Mouse (Mus musculus) kidney, postnatal 14 days (tissue): ENCODE data around the gene Olfr418.
"Not testable (repeated sequence)": the region's sequence is repeated elsewhere in the genome, so short reads cannot be mapped to it uniquely, and the experiment has no call there.

Experiments
- DNase-seq: peaks from one replicate; pipeline ENCODE4 v3.0.0; 2022; ENCODE audit warnings: mixed read lengths

The Olfr418 gene

GRCm38 (mm10) chr1:173265701-173266100 is at the start of gene Olfr418:
Gene Olfr418, plus strand, starts transcription at chr1:173266001.
- no peak for DNase-seq

GRCm38 (mm10) chr1:173216481-173216880 is 49.3 kb upstream of the Olfr418 start:
- DNase-seq = no peak

- no peak for DNase-seq
Measured at GRCm38 (mm10) chr1:173227081-173227480, 38.7 kb upstream of the Olfr418 start, which contains the start of gene Fcer1a. Gene Fcer1a, minus strand, starts transcription at chr1:173227214.

- not testable (repeated sequence) for DNase-seq
Measured at GRCm38 (mm10) chr1:173237004-173237403, 28.8 kb upstream of the Olfr418 start.

DNA sequence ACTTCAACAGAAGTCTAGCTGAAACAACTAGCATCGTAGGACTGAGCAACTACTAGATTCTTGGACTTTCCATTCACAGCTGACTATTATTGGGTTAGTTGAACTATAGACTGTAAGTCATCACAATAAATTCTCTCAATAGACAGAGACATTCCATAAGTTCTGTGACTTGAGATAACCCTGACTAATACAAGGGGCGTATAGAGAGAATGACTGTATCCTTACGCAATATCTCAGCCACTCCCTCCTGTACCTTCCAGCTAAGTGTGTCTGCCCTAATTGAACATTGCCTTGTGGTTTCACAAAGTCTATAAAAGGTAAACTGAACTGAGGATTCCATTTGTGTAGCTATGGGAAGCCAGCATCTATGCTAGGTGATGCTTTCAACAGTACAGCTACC is 15.9 kb upstream of the Olfr418 start:
- DNase-seq = no peak

DNA sequence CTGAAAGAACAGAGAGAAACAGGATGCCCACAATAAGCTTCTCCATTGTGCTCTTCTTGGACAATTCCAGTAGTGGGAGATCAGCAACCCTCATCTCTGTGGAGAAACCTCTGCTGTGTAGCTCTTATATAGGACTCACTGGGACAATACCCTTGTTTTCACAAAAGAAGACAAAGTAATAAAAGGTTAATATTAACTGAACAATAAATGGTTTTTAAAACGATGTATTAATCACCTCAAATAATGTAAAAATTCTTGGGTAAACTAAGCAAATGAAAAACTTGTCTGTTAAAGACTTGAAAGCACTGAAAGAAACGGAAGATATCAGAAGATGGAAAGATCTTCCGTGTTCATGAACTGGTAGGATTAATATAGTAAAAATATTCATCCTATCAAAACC is 11.9 kb downstream of the Olfr418 start, which contains the start of gene Mptx2:
TSS of gene Mptx2 (minus strand) at position 101 of the 400 bp plus-strand sequence.
- DNase-seq = no peak

DNA sequence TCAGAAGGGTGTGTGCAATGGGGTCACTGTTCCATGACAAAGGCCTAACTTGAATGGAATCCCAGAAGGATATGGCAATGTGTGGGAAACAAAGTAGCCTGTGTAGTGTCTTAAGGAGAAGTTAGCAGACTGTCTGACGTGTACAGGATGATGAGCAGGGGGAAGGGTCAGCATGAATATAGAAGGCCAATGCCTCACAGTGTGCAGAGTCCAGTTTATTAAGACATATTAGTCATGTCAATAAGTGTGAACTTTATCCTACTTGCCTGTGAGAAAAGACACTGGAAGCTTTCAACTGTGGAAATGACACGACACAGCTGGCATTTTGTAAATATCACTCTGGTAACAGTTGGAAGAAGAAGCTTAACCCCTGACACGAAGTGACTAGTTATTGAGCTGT is 37.0 kb downstream of the Olfr418 start:
- not testable (repeated sequence) for DNase-seq

DNA sequence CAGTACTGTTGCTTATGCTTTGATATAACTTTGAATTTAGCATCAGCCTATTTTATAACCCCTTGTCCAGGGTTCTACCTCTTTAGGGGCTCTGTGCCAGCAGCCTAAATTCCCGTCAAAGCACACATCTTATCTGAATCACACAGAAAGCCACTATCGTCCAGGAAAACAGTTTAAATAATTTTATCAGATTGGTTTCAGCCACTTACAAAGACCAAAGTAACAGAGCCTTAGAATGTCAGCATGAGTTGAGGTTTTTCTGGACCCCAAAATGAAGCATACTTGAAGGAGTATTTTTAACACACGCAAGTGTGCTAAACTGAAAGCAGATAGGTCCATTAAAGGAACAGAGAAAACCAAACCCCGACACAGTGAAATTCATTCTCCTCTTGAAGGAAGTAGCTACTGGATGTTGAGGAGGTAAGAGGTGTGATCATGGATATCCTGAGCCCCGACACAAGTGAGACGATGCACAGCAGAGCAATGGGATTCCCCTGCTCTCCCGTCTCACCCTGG is 47.8 kb downstream of the Olfr418 start:
- DNase-seq = not testable (repeated sequence)

DNA sequence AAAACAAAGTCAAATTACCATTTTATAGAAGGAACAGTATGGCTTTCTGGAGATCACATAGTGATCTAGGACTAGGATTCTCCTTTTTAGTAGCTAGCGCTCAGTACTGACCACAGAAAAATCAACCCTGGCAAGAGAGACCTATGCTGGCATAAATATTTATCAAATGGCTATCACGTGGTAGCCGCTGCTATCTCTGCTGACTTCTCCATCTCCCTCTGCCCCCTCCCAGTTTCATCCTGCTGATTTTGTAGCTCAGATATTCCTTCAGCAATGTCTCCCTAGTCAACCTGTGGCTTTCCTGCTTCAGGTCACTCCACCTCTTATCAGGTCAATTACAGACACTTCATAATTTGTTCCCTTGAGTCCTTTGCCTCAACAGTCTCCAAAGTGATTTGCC is 49.9 kb downstream of the Olfr418 start:
- DNase-seq = no peak

DNA sequence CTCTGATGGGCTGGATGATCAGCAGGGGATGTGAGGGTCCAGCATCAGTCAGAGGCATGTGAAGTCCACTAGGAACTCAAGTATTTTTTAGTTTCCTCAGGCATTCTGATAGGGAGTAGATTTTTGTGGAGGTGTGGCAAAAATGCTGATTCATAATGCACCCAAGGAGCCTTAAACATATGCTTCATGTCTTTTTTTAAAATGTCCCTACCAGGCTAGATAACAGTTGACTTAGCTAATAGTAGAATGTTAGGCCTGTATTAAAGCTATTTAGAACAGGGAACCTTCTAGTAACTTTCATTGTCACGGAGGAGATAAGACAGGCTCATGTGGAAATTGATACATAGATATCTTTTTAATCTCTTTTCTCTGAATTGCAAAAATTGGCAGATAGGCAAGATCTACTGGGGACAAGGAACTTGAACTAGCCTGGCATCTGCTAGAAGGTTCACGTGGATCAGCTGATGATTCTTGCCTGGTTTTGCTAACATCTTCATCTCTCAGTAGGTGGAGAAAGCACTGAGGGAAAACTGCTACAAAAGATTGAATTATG is 52.2 kb downstream of the Olfr418 start:
- no peak for DNase-seq

- no peak for DNase-seq
Measured at GRCm38 (mm10) chr1:173321593-173322248, 55.9 kb downstream of the Olfr418 start.

DNA sequence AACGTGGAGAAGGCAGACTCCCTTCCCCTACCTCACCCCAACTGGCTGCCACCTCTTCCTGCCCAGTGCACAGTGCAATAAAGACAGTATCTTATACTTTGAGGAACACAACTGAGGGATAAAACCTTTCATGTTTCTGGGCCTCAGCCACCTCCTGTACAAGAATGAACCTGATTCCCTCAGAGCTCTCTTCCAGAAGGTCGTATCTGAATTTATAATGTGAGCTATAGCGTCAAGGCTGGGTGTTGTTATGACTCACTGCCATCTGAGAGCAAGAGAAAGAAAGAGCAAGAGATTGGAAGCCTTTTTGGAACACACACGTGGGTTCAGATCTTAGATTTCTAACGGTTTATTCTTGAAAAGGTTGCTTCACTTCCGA is 56.4 kb downstream of the Olfr418 start:
- no peak for DNase-seq
